Mouse (Mus musculus): ENCODE results near the gene 2610301B20Rik.

DNA sequence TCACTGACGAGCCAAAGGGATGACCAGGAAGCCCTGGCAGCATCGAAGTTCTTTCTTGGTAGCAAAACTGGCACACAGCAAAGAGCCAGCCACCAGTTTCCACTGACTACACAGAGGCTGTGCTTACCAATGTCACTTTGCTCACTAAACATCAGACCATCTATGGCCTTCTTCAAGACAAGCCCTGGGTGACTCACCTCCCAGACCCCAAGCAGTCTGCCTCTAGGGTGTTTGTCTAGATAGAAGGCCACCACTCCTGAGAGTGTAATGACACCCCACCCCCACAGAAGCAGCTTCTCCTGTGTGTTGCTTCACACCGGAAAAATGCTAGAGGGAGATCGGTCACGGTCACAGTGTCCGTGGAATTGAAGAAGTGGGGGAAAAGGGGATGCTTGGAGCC lies 45.7 kb downstream of the 2610301B20Rik start:
- no peak for TF ChIP-seq CTCF (IDR thresholded peaks at IDR 0.05; ENCODE audit: extremely low read depth, insufficient read depth, insufficient read length, insufficient replicate concordance)
- TF ChIP-seq POLR2A (IDR thresholded peaks at IDR 0.05; ENCODE audit: low read depth, low read length) = no peak

Data from spleen, adult 2 months (tissue).